Mouse (Mus musculus) liver, postnatal 0 days (tissue): ENCODE measurements at regions not wholly inside any gene's neighbourhood (a gene's known extent, or its start where the extent isn't known, plus 50 kb on each side); places are given as distances from the start of the nearest gene placed in this dataset.

Source experiments
- CTCF ChIP-seq: sonication (generic); IDR thresholded peaks from 2 replicates; pipeline ENCODE4 v1.5.1; 2016; ENCODE audit warnings: antibody characterized with exemption, low read depth
- EP300 ChIP-seq: IDR thresholded peaks from 2 replicates; pipeline ENCODE4 v1.6.1; 2016; ENCODE audit warnings: antibody characterized with exemption, low read depth, mild to moderate bottlenecking

- TF ChIP-seq CTCF (no peak), EP300 (no peak)
Observed at GRCm38 (mm10) chr7:113623962-113624361, 110.3 kb downstream of the Far1 start.
